Mouse (Mus musculus) liver, embryonic 14.5 days (tissue): ENCODE data around the gene Arrdc4. TPM values are rescaled to one million over a fixed set of nuclear protein-coding genes. Genes with fewer than 3 reads are reported as not detected.

ENCODE experiments used
- ATAC-seq: fragments of 200-750 bp; cut with Nextera tagmentation; 2 replicates; pipeline ENCODE4 v1.8.0; 2017; ENCODE audit warnings: moderate number of reproducible peaks, mild to moderate bottlenecking, moderate library complexity; ENCODE audit not compliant: insufficient read depth
- DNase-seq, 3 experiments: peaks; one replicate each; pipeline ENCODE4 v3.0.0-alpha.2; 2012 to 2013; ENCODE audit warnings: low read depth in 3 of 3, low spot score in 3 of 3
- H3K27ac ChIP-seq: fragments of 300-500 bp; sonication (generic); 2 replicates; pipeline ENCODE4 v1.5.1; 2014; ENCODE audit warnings: moderate library complexity, mild to moderate bottlenecking, control low read depth, inconsistent platforms
- H3K27me3 ChIP-seq: fragments of 300-500 bp; sonication (generic); 2 replicates; pipeline ENCODE4 v1.6.1; 2014; ENCODE audit warnings: mild to moderate bottlenecking, low read length, moderate library complexity; ENCODE audit not compliant: control insufficient read depth, insufficient read depth
- H3K36me3 ChIP-seq: fragments of 300-500 bp; sonication (generic); replicated peaks from 2 replicates; pipeline ENCODE4 v1.6.1; 2014; ENCODE audit warnings: low read depth; ENCODE audit not compliant: control insufficient read depth, insufficient read depth
- H3K4me1 ChIP-seq, 2 experiments: fragments of 200-500 bp in 1 of 2; fragments of 300-500 bp in 1 of 2; sonication (generic) in 1 of 2; replicated peaks; 2 replicates each; pipeline ENCODE4 v1.6.1; 2012 to 2014; ENCODE audit warnings: antibody characterized with exemption in 1 of 2, inconsistent platforms in 1 of 2, low read length in 1 of 2; ENCODE audit not compliant: control insufficient read depth in 2 of 2, insufficient read depth in 2 of 2
- H3K4me2 ChIP-seq: fragments of 300-500 bp; sonication (generic); 2 replicates; pipeline ENCODE4 v1.6.1; 2014; ENCODE audit warnings: low read depth, mild to moderate bottlenecking, control low read depth, moderate library complexity
- H3K4me3 ChIP-seq, 2 experiments: fragments of 200-500 bp in 1 of 2; fragments of 300-500 bp in 1 of 2; sonication (generic) in 1 of 2; 2 replicates each; pipeline ENCODE4 v1.5.1; 2012 to 2014; ENCODE audit warnings: low read depth in 2 of 2, low read length in 2 of 2, mild to moderate bottlenecking in 2 of 2, control low read depth in 1 of 2, inconsistent platforms in 1 of 2, moderate library complexity in 1 of 2; ENCODE audit not compliant: insufficient read depth in 1 of 2
- H3K9ac ChIP-seq: fragments of 300-500 bp; sonication (generic); replicated peaks from 2 replicates; pipeline ENCODE4 v1.6.1; 2014; ENCODE audit warnings: mild to moderate bottlenecking, control low read depth, moderate library complexity
- H3K9me3 ChIP-seq: fragments of 300-500 bp; sonication (generic); 2 replicates; pipeline ENCODE4 v1.6.1; 2016; ENCODE audit warnings: low read length, mixed read lengths; ENCODE audit not compliant: control insufficient read depth
- CTCF ChIP-seq: IDR thresholded peaks from 2 replicates; pipeline ENCODE4 v1.5.1; 2016; ENCODE audit warnings: antibody characterized with exemption, low read depth, control low read depth
- EP300 ChIP-seq: IDR thresholded peaks from 2 replicates; pipeline ENCODE4 v1.6.1; 2016; ENCODE audit warnings: antibody characterized with exemption, low read depth
- WGBS: fragments of 180-500 bp; shearing (Covaris S2); extraction: QIAGEN DNeasy Blood & Tissue Kit; methylation state at CpG from one replicate; pipeline ENCODE4 v1.1.7; 2014; ENCODE audit not compliant: insufficient replicate concordance; 5-methylcytosine and 5-hydroxymethylcytosine counted together
- polyA plus RNA-seq, 2 experiments: library from polyadenylated mRNA; depleted of rRNA in 1 of 2; stranded (reverse) in 1 of 2; unstranded in 1 of 2; fragments of >200 nt; fragmentation: Nextera tagmentation in 1 of 2; extraction: Ambion mirVana in 1 of 2; gene quantifications; 2 replicates each; pipeline versions ENCODE4 v1.2.1 to v1.2.3; 2012 to 2014

Gene Arrdc4
- 1.00 and 1.4 TPM in 2 replicates for polyA plus RNA-seq (2012; rRNA removed)
- polyA plus RNA-seq (2014; fragmentation: Nextera tagmentation; extraction: Ambion mirVana) = 4.1 and 4.3 TPM in 2 replicates

GRCm38 (mm10) chr7:68748761-68749635, at the start of gene Arrdc4:
TSS of gene Arrdc4 (minus strand) at chr7:68749241.
- peak; percentile 68 for TF ChIP-seq EP300
- TF ChIP-seq CTCF = no peak
- peak; percentile 99 for ATAC-seq
- H3K36me3 ChIP-seq = no peaks in the 10 kb centered on the region

DNA sequence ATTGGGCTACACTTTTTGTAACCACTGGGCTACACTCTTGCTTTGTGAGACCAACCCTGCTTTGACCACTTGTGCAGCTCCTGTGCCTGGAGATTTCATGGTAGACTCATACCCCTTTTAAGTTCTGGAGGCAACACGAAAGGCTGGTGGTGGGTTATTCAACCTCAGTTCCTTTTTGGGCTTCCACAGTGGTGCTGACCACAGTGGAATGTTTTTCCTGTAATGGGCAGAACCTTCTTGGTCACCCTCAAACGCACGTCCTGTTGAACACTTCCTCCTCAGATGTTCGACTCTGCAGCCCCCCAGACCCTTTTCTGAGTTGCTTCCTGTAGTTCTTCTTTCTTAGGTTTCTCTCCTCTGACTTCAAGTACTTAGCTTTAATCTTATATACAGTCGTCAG, 46.5 kb upstream of the Arrdc4 start:
- ATAC-seq = no peak
- Histone ChIP-seq H3K27ac (no peak overlapping the region), H3K4me3 (no peak overlapping the region), H3K9ac (no peak overlapping the region), H3K4me1 (no peaks in the 10 kb centered on the region), H3K36me3 (no peaks in the 10 kb centered on the region), H3K4me2 (no peak overlapping the region), H3K27me3 (no peaks in the 10 kb centered on the region), H3K9me3 (no peaks in the 10 kb centered on the region)
- no peak for DNase-seq
- WGBS = 12% methylated on average over 5 of the region's 5 CpGs
- no peak for TF ChIP-seq CTCF
- no peak for TF ChIP-seq EP300

More at GRCm38 (mm10) chr7:68748761-68749635, at the start of gene Arrdc4:
- Histone ChIP-seq H3K4me1 (peaks cover 0 to 13% of the 10 kb centered on the region in 2 experiments; a peak in 3 of 4 replicates), H3K27me3 (no peaks in the 10 kb centered on the region), H3K27ac (no peak within 1 kb of the TSS), H3K4me2 (peak within 1 kb of the TSS; percentile 66), H3K9me3 (no peaks in the 10 kb centered on the region), H3K9ac (peak within 1 kb of the TSS; percentile 48), H3K4me3 (peak within 1 kb of the TSS; percentile 47 to 59)
- DNase-seq = peak; percentile 83 to 86 (median 84)
- under 1% methylated on average over 54 of the region's 54 CpGs for WGBS

DNA sequence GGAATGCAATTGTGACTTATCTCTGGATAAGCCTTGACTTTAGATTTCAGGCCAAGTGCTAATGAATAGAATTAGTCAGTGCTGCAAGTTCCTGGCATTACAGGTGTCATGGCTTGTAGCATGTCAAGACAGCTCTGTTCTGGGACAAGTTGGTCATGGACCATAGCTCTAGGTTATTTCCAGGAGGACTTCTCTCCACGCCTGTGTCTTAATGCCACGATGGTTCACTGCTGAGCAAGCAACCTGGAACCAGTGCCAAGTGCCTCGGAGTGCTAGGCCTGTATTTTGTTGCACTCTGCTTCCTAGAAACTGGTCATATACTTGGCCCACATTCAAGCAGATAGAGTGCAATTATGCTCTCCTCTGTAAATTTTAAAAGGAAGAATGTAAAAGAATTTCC, 39.7 kb upstream of the Arrdc4 start:
- Histone ChIP-seq H3K27me3 (no peaks in the 10 kb centered on the region), H3K4me2 (no peak overlapping the region), H3K9ac (no peak overlapping the region), H3K27ac (no peak overlapping the region), H3K4me3 (no peak overlapping the region), H3K36me3 (no peaks in the 10 kb centered on the region), H3K9me3 (no peaks in the 10 kb centered on the region), H3K4me1 (no peaks in the 10 kb centered on the region)
- no peak for DNase-seq
- ATAC-seq = no peak
- 40% methylated on average over 3 of the region's 3 CpGs for WGBS
- no peak for TF ChIP-seq EP300
- no peak for TF ChIP-seq CTCF

DNA sequence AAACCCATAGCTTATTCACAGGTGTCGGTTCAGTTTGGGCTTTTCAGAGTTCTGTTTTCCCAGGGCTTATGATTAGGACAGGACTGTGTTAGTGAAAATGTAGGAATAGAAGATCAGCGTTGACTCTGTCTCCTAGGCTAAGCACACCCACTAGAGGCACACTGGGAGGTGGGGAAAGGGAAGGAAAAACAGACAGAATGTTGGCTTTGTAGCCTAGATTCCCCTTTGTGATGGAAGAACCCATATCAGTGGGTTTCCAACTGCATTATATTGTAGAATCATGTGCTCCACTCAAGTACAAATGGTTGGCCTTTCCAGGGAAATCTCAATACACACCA, 22.7 kb upstream of the Arrdc4 start:
- TF ChIP-seq EP300 (no peak), CTCF (no peak)
- Histone ChIP-seq H3K9me3 (no peaks in the 10 kb centered on the region), H3K4me2 (no peak overlapping the region), H3K4me3 (no peak overlapping the region), H3K4me1 (no peaks in the 10 kb centered on the region), H3K36me3 (no peaks in the 10 kb centered on the region), H3K27ac (no peak overlapping the region), H3K9ac (no peak overlapping the region), H3K27me3 (no peaks in the 10 kb centered on the region)
- no peak for DNase-seq
- 63% methylated on average over 2 of the region's 2 CpGs for WGBS
- no peak for ATAC-seq

DNA sequence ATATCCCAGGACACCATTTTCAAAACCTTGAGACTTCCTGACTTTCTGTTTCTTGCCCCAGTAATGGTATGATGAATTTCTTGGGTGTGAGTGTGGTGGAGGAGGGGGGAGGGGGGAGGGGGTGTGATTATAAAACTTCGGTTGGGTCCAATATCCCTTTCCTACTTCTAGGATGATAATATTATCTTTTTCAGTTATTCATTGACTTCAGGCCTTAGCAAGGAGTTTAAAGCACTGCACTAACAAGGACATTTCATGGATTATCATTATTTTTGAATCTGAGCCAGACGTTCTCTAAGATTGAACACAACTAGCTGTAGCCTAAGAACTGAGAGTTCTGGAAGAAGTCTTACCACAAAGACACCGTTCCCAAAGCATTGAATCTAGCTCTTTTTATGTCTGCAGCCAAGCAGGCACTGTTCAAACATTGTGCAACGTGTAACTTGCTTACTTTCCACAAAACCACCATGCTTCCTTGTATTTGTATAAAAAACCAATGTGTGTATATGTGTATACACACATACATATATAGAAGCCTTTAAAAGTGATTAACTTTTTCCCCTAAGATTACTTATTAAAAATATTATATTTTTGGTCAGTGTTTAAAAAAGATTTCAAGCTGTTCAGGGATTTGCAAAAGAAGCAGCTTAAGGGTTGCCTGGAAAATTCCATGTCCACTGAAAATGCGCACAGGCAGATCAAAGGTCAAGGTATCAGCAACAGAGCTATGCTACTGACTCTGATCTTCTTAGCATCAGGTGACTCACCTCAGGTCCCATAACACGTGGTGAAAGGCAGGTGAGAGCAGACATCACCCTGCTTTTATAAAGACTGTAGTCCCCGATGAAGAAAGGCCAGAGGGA, 22.1 kb upstream of the Arrdc4 start:
- Histone ChIP-seq H3K9ac (no peak overlapping the region), H3K36me3 (no peaks in the 10 kb centered on the region), H3K27ac (no peak overlapping the region), H3K4me1 (no peaks in the 10 kb centered on the region), H3K4me2 (no peak overlapping the region), H3K9me3 (no peaks in the 10 kb centered on the region), H3K27me3 (no peaks in the 10 kb centered on the region), H3K4me3 (no peak overlapping the region)
- DNase-seq (no peak), ATAC-seq (no peak)
- TF ChIP-seq CTCF = no peak
- TF ChIP-seq EP300 = no peak
- WGBS = 42% methylated on average over 7 of the region's 7 CpGs
